11 mouse cellular contexts compared by ENCODE assay signal in genomic region chr4:129373202-129373976, GRCm38 (mm10). TPM values are rescaled to one million over a fixed set of nuclear protein-coding genes. Genes with fewer than 3 reads are reported as not detected.
A peak's percentile ranks its signal among the peaks of the same experiment; 100 is the strongest.
DNase-seq lines count a peak whose midpoint lies in the region; ATAC-seq and TF ChIP-seq lines count a peak whose summit lies in the region.
"Had no signal": no experiment of that assay in that cellular context is flagged by ENCODE, and none has a peak within 500 bp of the region (broad histone marks: within the 10 kb centered on the region; RNA-seq: fewer than 3 reads in every experiment).

No protein-coding gene starts in this region.

- TF ChIP-seq EP300 in ES-Bruce4 (IDR thresholded peaks at IDR 0.05; ENCODE audit: insufficient read depth, low read depth, low read length): peak; percentile 86

- no peak overlapping the region for H3K4me3 ChIP-seq in liver, embryonic 16.5 days (ENCODE audit: low read depth, low read length)
- peak overlapping the region; percentile 59 for H3K4me3 ChIP-seq in ES-Bruce4 (ENCODE audit: low read depth, low read length)
- no peak overlapping the region; the same call in 1 of the 2 replicates for H3K4me3 ChIP-seq in small intestine, adult 2 months (ENCODE audit: low read depth, low read length)
- no peak overlapping the region for H3K4me3 ChIP-seq in embryonic facial prominence, embryonic 10.5 days
- no peak overlapping the region for H3K4me3 ChIP-seq in hindbrain, embryonic 11.5 days (ENCODE audit: low read depth, low read length)
- H3K4me3 ChIP-seq: hindbrain, embryonic 10.5 days had no signal

- no peaks in the 10 kb centered on the region for H3K36me3 ChIP-seq in liver, embryonic 16.5 days (ENCODE audit: control insufficient read depth, insufficient read depth)
- peaks cover 5% of the 10 kb centered on the region for H3K36me3 ChIP-seq in ES-Bruce4 (ENCODE audit: control insufficient read depth, insufficient read depth, low read length, poor library complexity, severe bottlenecking)
- H3K36me3 ChIP-seq in small intestine, adult 2 months (ENCODE audit: control insufficient read depth, insufficient read depth, low read length): peaks cover 2% of the 10 kb centered on the region; the same call in 1 of the 2 replicates
- no peaks in the 10 kb centered on the region for H3K36me3 ChIP-seq in embryonic facial prominence, embryonic 10.5 days (replicated peaks)
- no peaks in the 10 kb centered on the region for H3K36me3 ChIP-seq in hindbrain, embryonic 11.5 days (ENCODE audit: control insufficient read depth, insufficient read depth, low read length)

- no peak for ATAC-seq in liver, embryonic 16.5 days (ENCODE audit: low read depth)
- ATAC-seq in hindbrain, embryonic 11.5 days (ENCODE audit: low FRiP score): no peak

- peaks cover 21% of the 10 kb centered on the region for H3K4me1 ChIP-seq in liver, embryonic 16.5 days (ENCODE audit: control insufficient read depth, low read depth, low read length)
- H3K4me1 ChIP-seq in ES-Bruce4 (ENCODE audit: control insufficient read depth, insufficient read depth, low read length): peaks cover 7% of the 10 kb centered on the region
- H3K4me1 ChIP-seq in small intestine, adult 2 months (ENCODE audit: control insufficient read depth, insufficient read depth, insufficient read length, low read length): peaks cover 13% of the 10 kb centered on the region; the same call in 1 of the 2 replicates
- peaks cover 17% of the 10 kb centered on the region for H3K4me1 ChIP-seq in embryonic facial prominence, embryonic 10.5 days
- H3K4me1 ChIP-seq in hindbrain, embryonic 11.5 days (replicated peaks; ENCODE audit: control insufficient read depth, insufficient read depth, low read length): no peaks in the 10 kb centered on the region

- H3K9me3 ChIP-seq in liver, embryonic 16.5 days (replicated peaks; ENCODE audit: control insufficient read depth, low read length): no peaks in the 10 kb centered on the region
- no peaks in the 10 kb centered on the region for H3K9me3 ChIP-seq in ES-Bruce4 (replicated peaks; ENCODE audit: control insufficient read depth, insufficient read depth, low read length, poor library complexity, severe bottlenecking)
- H3K9me3 ChIP-seq in embryonic facial prominence, embryonic 10.5 days: no peaks in the 10 kb centered on the region
- H3K9me3 ChIP-seq in hindbrain, embryonic 11.5 days (ENCODE audit: control insufficient read depth, low read length): no peaks in the 10 kb centered on the region
- H3K9me3 ChIP-seq: hindbrain, embryonic 10.5 days had no signal

- H3K9ac ChIP-seq in liver, embryonic 16.5 days (ENCODE audit: low read depth, low read length): no peak overlapping the region
- H3K9ac ChIP-seq in ES-Bruce4 (ENCODE audit: low read depth, poor library complexity, severe bottlenecking): peak overlapping the region; percentile 99
- H3K9ac ChIP-seq in hindbrain, embryonic 11.5 days (ENCODE audit: low read depth, low read length): no peak overlapping the region

- H3K27me3 ChIP-seq in liver, embryonic 16.5 days (ENCODE audit: control insufficient read depth, insufficient read depth, low read depth, low read length): peaks cover 3% of the 10 kb centered on the region
- H3K27me3 ChIP-seq in ES-Bruce4 (ENCODE audit: control insufficient read depth, insufficient read depth, low read length, poor library complexity, severe bottlenecking): no peaks in the 10 kb centered on the region
- no peaks in the 10 kb centered on the region for H3K27me3 ChIP-seq in small intestine, adult 2 months (ENCODE audit: control insufficient read depth, insufficient read depth, low read length)
- peaks cover 49% of the 10 kb centered on the region for H3K27me3 ChIP-seq in embryonic facial prominence, embryonic 10.5 days (replicated peaks; ENCODE audit: low read depth, poor library complexity, severe bottlenecking)
- H3K27me3 ChIP-seq in hindbrain, embryonic 11.5 days (ENCODE audit: control insufficient read depth, insufficient read depth, low read length): no peaks in the 10 kb centered on the region; the same call in 1 of the 2 replicates

- H3K4me2 ChIP-seq in liver, embryonic 16.5 days (ENCODE audit: low read depth, low read length): no peak overlapping the region
- no peak overlapping the region for H3K4me2 ChIP-seq in hindbrain, embryonic 11.5 days (replicated peaks; ENCODE audit: low read depth, low read length)

- H3K27ac ChIP-seq in liver, embryonic 16.5 days (ENCODE audit: low read length): peak overlapping the region; percentile 18; the same call in 1 of the 2 replicates
- peak overlapping the region; percentile 100 for H3K27ac ChIP-seq in ES-Bruce4 (ENCODE audit: insufficient read depth, low read length)
- H3K27ac ChIP-seq in small intestine, adult 2 months (ENCODE audit: insufficient read depth, low read depth, low read length): peak overlapping the region; percentile 66
- no peak overlapping the region for H3K27ac ChIP-seq in embryonic facial prominence, embryonic 10.5 days (replicated peaks)
- no peak overlapping the region for H3K27ac ChIP-seq in hindbrain, embryonic 11.5 days (ENCODE audit: low read depth, low read length)
- H3K27ac ChIP-seq: hindbrain, embryonic 10.5 days; macrophage had no signal

- no peak for TF ChIP-seq POLR2A in ES-Bruce4 (IDR thresholded peaks at IDR 0.05; ENCODE audit: insufficient read depth, low read length)
- no peak for TF ChIP-seq POLR2A in small intestine, adult 2 months (IDR thresholded peaks at IDR 0.05; ENCODE audit: low read depth, low read length)

- WGBS in liver, embryonic 16.5 days (ENCODE audit: insufficient replicate concordance): 48% methylated on average over 8 of the region's 8 CpGs
- WGBS in small intestine, adult 2 months: 25% methylated on average over 8 of the region's 8 CpGs
- 43% methylated on average over 8 of the region's 8 CpGs for WGBS in embryonic facial prominence, embryonic 10.5 days
- 49% methylated on average over 8 of the region's 8 CpGs for WGBS in hindbrain, embryonic 11.5 days

- no peak for TF ChIP-seq CTCF in ES-Bruce4 (IDR thresholded peaks at IDR 0.05; ENCODE audit: low read depth, low read length)
- no peak for TF ChIP-seq CTCF in small intestine, adult 2 months (IDR thresholded peaks at IDR 0.05; ENCODE audit: extremely low read depth, insufficient read length, insufficient replicate concordance, low read depth, low read length)

- no peak for DNase-seq in liver
- peak; percentile 48 for DNase-seq in induced T-regulatory cell, adult 2 months (ENCODE audit: low read depth)
- no peak for DNase-seq in embryonic facial prominence, embryonic 10.5 days (ENCODE audit: low spot score)
- no peak for DNase-seq in cerebellum, postnatal 14 days
- no peak for DNase-seq in hindbrain, embryonic 11.5 days (ENCODE audit: low spot score)
- DNase-seq: cerebellum, postnatal 10 days had no signal

RNA-seq across cellular contexts. Expression of gene Zbtb8a, which starts 4.5 kb away (rescaled TPM):
- 2.2 and 2.7 TPM in 2 replicates for polyA plus RNA-seq in liver, embryonic 16.5 days (2015; fragmentation: Nextera tagmentation; extraction: Ambion mirVana)
- 20.7 and 21.1 TPM in 2 replicates for polyA plus RNA-seq in ES-Bruce4 (2011; ENCODE audit: insufficient read depth, insufficient read length, low read depth, missing spikeins)
- 2.3 and 5.0 TPM in 2 replicates for polyA plus RNA-seq in small intestine, adult 2 months (2012; rRNA removed)
- polyA plus RNA-seq in embryonic facial prominence, embryonic 10.5 days (2016; fragmentation: Nextera tagmentation; extraction: Ambion mirVana): 6.0 and 6.6 TPM in 2 replicates
- 8.1 and 11.5 TPM in 2 replicates for polyA plus RNA-seq in hindbrain, embryonic 11.5 days (2014; fragmentation: Nextera tagmentation; extraction: Ambion mirVana)

RNA-seq across cellular contexts. Expression of gene Zbtb8os, which starts 37.9 kb away (rescaled TPM):
- polyA plus RNA-seq in liver, embryonic 16.5 days (2015; fragmentation: Nextera tagmentation; extraction: Ambion mirVana): 22.5 and 23.0 TPM in 2 replicates
- polyA plus RNA-seq in ES-Bruce4 (2011; ENCODE audit: insufficient read depth, insufficient read length, low read depth, missing spikeins): 138 and 146 TPM in 2 replicates
- polyA plus RNA-seq in small intestine, adult 2 months (2012; rRNA removed): 5.4 and 9.6 TPM in 2 replicates
- 49.0 and 49.3 TPM in 2 replicates for polyA plus RNA-seq in embryonic facial prominence, embryonic 10.5 days (2016; fragmentation: Nextera tagmentation; extraction: Ambion mirVana)
- 42.7 and 45.2 TPM in 2 replicates for polyA plus RNA-seq in hindbrain, embryonic 11.5 days (2014; fragmentation: Nextera tagmentation; extraction: Ambion mirVana)

RNA-seq across cellular contexts. Expression of gene Rbbp4, which starts 38.2 kb away (rescaled TPM):
- polyA plus RNA-seq in liver, embryonic 16.5 days (2015; fragmentation: Nextera tagmentation; extraction: Ambion mirVana): 214 and 238 TPM in 2 replicates
- polyA plus RNA-seq in ES-Bruce4 (2011; ENCODE audit: insufficient read depth, insufficient read length, low read depth, missing spikeins): 375 and 419 TPM in 2 replicates
- polyA plus RNA-seq in small intestine, adult 2 months (2012; rRNA removed): 3.7 and 6.1 TPM in 2 replicates
- polyA plus RNA-seq in embryonic facial prominence, embryonic 10.5 days (2016; fragmentation: Nextera tagmentation; extraction: Ambion mirVana): 546 and 560 TPM in 2 replicates
- 505 and 518 TPM in 2 replicates for polyA plus RNA-seq in hindbrain, embryonic 11.5 days (2014; fragmentation: Nextera tagmentation; extraction: Ambion mirVana)

Comparison
In these comparisons a context has a peak if more than half of its experiments do, and no peak if none do; other contexts are left out.
1. H3K27ac ChIP-seq: peak in liver, embryonic 16.5 days (single experiment), ES-Bruce4 (single experiment) and small intestine, adult 2 months (single experiment); none in embryonic facial prominence, embryonic 10.5 days (single experiment) and hindbrain, embryonic 11.5 days (single experiment).
2. RNA of gene Rbbp4, which starts 38.2 kb away (polyA plus RNA-seq): 546 to 560 TPM in embryonic facial prominence, embryonic 10.5 days, 505 to 518 TPM in hindbrain, embryonic 11.5 days, 375 to 419 TPM in ES-Bruce4 and 214 to 238 TPM in liver, embryonic 16.5 days; 3.7 to 6.1 TPM in small intestine, adult 2 months; every median in the first group is over 10 times any median in the second.